Mouse (Mus musculus): ENCODE data around the gene Slc35e1.

The Slc35e1 gene

GRCm38 (mm10) chr8:72485456-72486199, 6.8 kb downstream of the Slc35e1 start:
- DNase-seq = peak; percentile 44

- peak; percentile 98 for DNase-seq
Measured at GRCm38 (mm10) chr8:72474826-72475546, 17.4 kb downstream of the Slc35e1 start, which contains the start of gene Cherp. Gene Cherp, minus strand, starts transcription at chr8:72475226.

GRCm38 (mm10) chr8:72470684-72471083, 21.7 kb downstream of the Slc35e1 start:
- DNase-seq = peak; percentile 22

- no peak for DNase-seq
Measured at GRCm38 (mm10) chr8:72469984-72470383, 22.4 kb downstream of the Slc35e1 start.

GRCm38 (mm10) chr8:72469243-72469642, 23.2 kb downstream of the Slc35e1 start:
- DNase-seq = peak; percentile 29

GRCm38 (mm10) chr8:72464211-72464610, 28.2 kb downstream of the Slc35e1 start:
- no peak for DNase-seq

GRCm38 (mm10) chr8:72459881-72460533, 32.4 kb downstream of the Slc35e1 start:
- DNase-seq = no peak

- DNase-seq = no peak
Measured at GRCm38 (mm10) chr8:72458457-72458856, 34.0 kb downstream of the Slc35e1 start.

- DNase-seq = no peak
Measured at GRCm38 (mm10) chr8:72457806-72458205, 34.6 kb downstream of the Slc35e1 start.

GRCm38 (mm10) chr8:72455317-72455716, 37.1 kb downstream of the Slc35e1 start:
- no peak for DNase-seq

GRCm38 (mm10) chr8:72453904-72454303, 38.5 kb downstream of the Slc35e1 start:
- no peak for DNase-seq

GRCm38 (mm10) chr8:72451516-72451915, 40.9 kb downstream of the Slc35e1 start:
- no peak for DNase-seq

- DNase-seq = no peak
Measured at GRCm38 (mm10) chr8:72445071-72445470, 47.3 kb downstream of the Slc35e1 start.

GRCm38 (mm10) chr8:72443994-72444350, 48.4 kb downstream of the Slc35e1 start:
- no peak for DNase-seq

- peak; percentile 99 for DNase-seq
Measured at GRCm38 (mm10) chr8:72443338-72443993, 48.9 kb downstream of the Slc35e1 start, which contains the start of the genes Calr3 and 1700030K09Rik. Gene Calr3, minus strand, starts transcription at chr8:72443870. Gene 1700030K09Rik, plus strand, starts transcription at chr8:72443880.

GRCm38 (mm10) chr8:72438248-72439015, 54.0 kb downstream of the Slc35e1 start:
- DNase-seq = no peak

GRCm38 (mm10) chr8:72434952-72435351, 57.5 kb downstream of the Slc35e1 start:
- peak; percentile 68 for DNase-seq
